Mouse (Mus musculus): Measurements from ENCODE around the gene Nr6a1.

GRCm38 (mm10) chr2:38926145-38926891, 1.2 kb downstream of the Nr6a1 start:
- TF ChIP-seq CTCF (IDR thresholded peaks at IDR 0.05; ENCODE audit: borderline replicate concordance, control insufficient read depth, extremely low read depth, insufficient read depth, low read length, poor library complexity) = no peak; the same call in 1 of the 2 replicates
- TF ChIP-seq POLR2A (IDR thresholded peaks at IDR 0.05; ENCODE audit: control insufficient read depth, extremely low read depth, insufficient read depth, low read length, poor library complexity) = no peak
